Mouse (Mus musculus) spleen, adult 2 months (tissue): ENCODE data around the gene Dusp10.

Experiments used
- CTCF ChIP-seq: fragments of 200-500 bp; IDR thresholded peaks from 2 replicates; pipeline ENCODE4 v1.5.1; 2011; ENCODE audit warnings: mild to moderate bottlenecking, inconsistent platforms; ENCODE audit not compliant: insufficient read depth, insufficient read length, insufficient replicate concordance; ENCODE audit errors: extremely low read depth
- POLR2A ChIP-seq: fragments of 200-500 bp; IDR thresholded peaks from 2 replicates; pipeline ENCODE4 v1.6.1; 2011; ENCODE audit warnings: low read depth, low read length, inconsistent platforms

- TF ChIP-seq CTCF: no peak
- TF ChIP-seq POLR2A: no peak
Measured at GRCm38 (mm10) chr1:184076065-184076464, 63.0 kb downstream of the Dusp10 start.
